8 mouse cellular contexts compared by ENCODE assay signal in the genomic region with DNA sequence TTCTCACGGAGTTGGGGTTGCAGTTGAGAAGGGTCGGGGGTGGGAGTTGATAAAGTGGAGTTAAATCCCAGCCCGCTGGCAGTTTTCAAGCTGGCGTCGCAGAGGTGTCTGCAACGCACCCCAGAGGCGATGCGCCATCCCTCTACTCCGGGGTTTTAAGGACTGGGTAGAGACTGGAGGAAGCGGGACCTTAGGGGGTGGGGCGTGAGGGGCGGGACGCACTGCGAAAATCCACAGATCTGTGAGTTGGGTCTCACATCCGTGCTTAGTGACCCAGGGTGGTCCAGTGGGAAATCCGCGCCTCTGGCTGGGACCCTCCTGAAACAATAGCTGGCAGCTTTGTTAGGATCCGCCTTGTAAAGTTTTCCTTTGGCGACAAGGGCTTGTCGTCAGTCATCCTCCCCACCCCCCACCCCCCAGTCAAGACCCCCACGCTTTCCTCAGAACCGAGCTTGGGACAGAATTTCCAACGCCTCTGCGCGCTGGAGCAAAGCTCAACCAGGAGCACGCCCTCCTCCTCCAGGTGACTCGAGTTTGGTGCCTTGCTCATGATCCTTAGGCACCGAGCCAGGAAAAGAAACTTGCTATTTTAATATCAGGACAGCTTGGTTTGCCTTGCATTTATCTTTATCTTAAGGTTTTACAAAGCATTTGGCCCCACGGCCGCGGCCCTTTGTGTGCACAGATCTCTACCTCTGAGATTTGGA. TPM values are rescaled to one million over a fixed set of nuclear protein-coding genes. Genes with fewer than 3 reads are reported as not detected.
DNase-seq lines count a peak whose midpoint lies in the region; ATAC-seq and TF ChIP-seq lines count a peak whose summit lies in the region.

Gene Cyp1b1, minus strand, starts transcription at position 131 of the 707 bp plus-strand sequence.

- H3K9ac ChIP-seq in kidney, postnatal 0 days (ENCODE audit: low read depth, low read length) = peak within 1 kb of the TSS; percentile 51

- no peak for TF ChIP-seq CTCF in kidney, postnatal 0 days (IDR thresholded peaks at IDR 0.05; ENCODE audit: low read depth)

- peaks cover 18% of the 10 kb centered on the region for H3K4me1 ChIP-seq in kidney, postnatal 0 days (replicated peaks; ENCODE audit: insufficient read depth, low read length)

- peak within 1 kb of the TSS; percentile 72 for H3K4me2 ChIP-seq in kidney, postnatal 0 days (ENCODE audit: low read length)

- H3K36me3 ChIP-seq in kidney, postnatal 0 days (ENCODE audit: insufficient read depth, low read length) = no peaks in the 10 kb centered on the region

- ATAC-seq in kidney, postnatal 0 days (replicated peaks; ENCODE audit: low FRiP score, low read depth) = peak; percentile 25
- no peak for ATAC-seq in megakaryocyte-erythroid progenitor cell, adult 5-6 weeks (replicated peaks; ENCODE audit: low FRiP score, low TSS enrichment, poor library complexity, severe bottlenecking)

- 0 out of 2 replicates have a peak, but pooled peaks cover 6% of the 10 kb centered on the region for H3K27me3 ChIP-seq in kidney, postnatal 0 days (ENCODE audit: insufficient read depth, low read length)

- H3K27ac ChIP-seq in kidney, postnatal 0 days = peak within 1 kb of the TSS; percentile 57

- H3K4me3 ChIP-seq in kidney, postnatal 0 days (replicated peaks; ENCODE audit: low read depth, low read length) = peak within 1 kb of the TSS; percentile 45

- peak; percentile 16 for DNase-seq in left cerebral cortex, adult 11 months (ENCODE audit: low spot score)
- no peak for DNase-seq in left cerebral cortex, adult 18-20 months (ENCODE audit: low spot score in 2 of 2)
- no peak for DNase-seq in adrenal gland, adult 8-10 months
- DNase-seq in heart, adult 8-10 months (ENCODE audit: low spot score) = peak; percentile 48
- DNase-seq in kidney, postnatal 0 days (ENCODE audit: low spot score) = peak; percentile 59
- DNase-seq in naive thymus-derived CD4-positive, alpha-beta T cell, adult 2 months (ENCODE audit: low read depth) = peak; percentile 20
- DNase-seq in MN1 (ENCODE audit: low spot score) = no peak

- WGBS in kidney, postnatal 0 days = 0% methylated on average over 31 of the region's 31 CpGs

- no peaks in the 10 kb centered on the region for H3K9me3 ChIP-seq in kidney, postnatal 0 days (replicated peaks; ENCODE audit: low read length)

RNA-seq across cellular contexts. Expression of gene Cyp1b1, which starts in this region (rescaled TPM):
- 1 to 10 TPM; 3.8 to 4.1 TPM for total RNA-seq in left cerebral cortex, adult 18-20 months (2021)
- 10 to 100 TPM; 35.6 to 48.3 (median 38.9) TPM for total RNA-seq in adrenal gland, adult 8-10 months (2022)
- total RNA-seq in heart, adult 8-10 months (2022) = 1 to 10 TPM; 3.7 to 7.4 (median 4.5) TPM
- 12.3 and 13.8 TPM in 2 replicates for polyA plus RNA-seq in kidney, postnatal 0 days (2015; fragmentation: Nextera tagmentation; extraction: Ambion mirVana)
- not detected in 2 replicates for total RNA-seq in megakaryocyte-erythroid progenitor cell, adult 5-6 weeks (2014; fragmentation: Nextera tagmentation)
- not detected in 2 replicates for total RNA-seq in megakaryocyte-erythroid progenitor cell, adult 5-6 weeks (2017)

Comparison
In these comparisons a context has a peak if more than half of its experiments do, and no peak if none do; other contexts are left out.
1. RNA of gene Cyp1b1 (total RNA-seq): 35.6 to 48.3 TPM in adrenal gland, adult 8-10 months, 3.7 to 7.4 TPM in heart, adult 8-10 months and 3.8 to 4.1 TPM in left cerebral cortex, adult 18-20 months; not detected in megakaryocyte-erythroid progenitor cell, adult 5-6 weeks; every median in the first group is over 4 times any median in the second.
2. RNA of gene Cyp1b1 (total RNA-seq): 35.6 to 48.3 TPM in adrenal gland, adult 8-10 months; 3.7 to 7.4 TPM in heart, adult 8-10 months and 3.8 to 4.1 TPM in left cerebral cortex, adult 18-20 months; every median in the first group is over 4 times any median in the second.
3. DNase-seq: peak in left cerebral cortex, adult 11 months (single experiment), heart, adult 8-10 months (single experiment), kidney, postnatal 0 days (single experiment) and naive thymus-derived CD4-positive, alpha-beta T cell, adult 2 months (single experiment); none in left cerebral cortex, adult 18-20 months (0 of 2), adrenal gland, adult 8-10 months (single experiment) and MN1 (single experiment).